Mouse (Mus musculus) thymus, adult 2 months (tissue): Measurements from ENCODE around the gene Pcdh15.

Experiments used
- CTCF ChIP-seq: fragments of 200-500 bp; IDR thresholded peaks from 2 replicates; pipeline ENCODE4 v1.5.1; 2012; ENCODE audit warnings: mild to moderate bottlenecking, control low read depth, low read length, moderate library complexity, borderline replicate concordance; ENCODE audit not compliant: control insufficient read depth, poor library complexity, insufficient read depth; ENCODE audit errors: extremely low read depth
- POLR2A ChIP-seq: fragments of 200-500 bp; IDR thresholded peaks from 2 replicates; pipeline ENCODE4 v1.6.1; 2012; ENCODE audit warnings: mild to moderate bottlenecking, low read length, control low read depth, moderate library complexity; ENCODE audit not compliant: control insufficient read depth, poor library complexity, insufficient read depth; ENCODE audit errors: extremely low read depth

DNA sequence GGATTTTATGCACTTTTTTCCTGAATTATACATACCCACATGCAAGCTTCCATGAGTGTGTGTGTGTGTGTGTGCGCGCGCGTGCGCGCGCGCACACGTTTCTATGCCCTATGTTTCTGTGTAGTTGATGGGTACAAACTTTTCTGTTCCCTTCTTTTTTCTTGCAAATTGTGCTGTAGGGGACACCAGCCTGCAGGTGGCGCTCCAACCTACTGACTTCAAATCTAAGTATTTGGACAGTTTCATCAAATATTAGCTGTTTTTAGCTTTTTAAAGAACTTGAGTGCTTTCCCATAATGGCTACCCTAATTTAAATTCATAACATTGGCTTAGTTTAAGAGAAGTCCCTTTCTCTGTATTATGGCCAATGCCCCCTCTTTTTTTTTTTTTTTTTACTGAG is 453.7 kb downstream of the Pcdh15 start:
- no peak for TF ChIP-seq CTCF
- no peak for TF ChIP-seq POLR2A
